Mouse (Mus musculus) thymus, postnatal 25 days (tissue): Measurements from ENCODE around the gene Aldh16a1.
A peak's percentile ranks its signal among the peaks of the same experiment; 100 is the strongest.
"Not testable (repeated sequence)": the region's sequence is repeated elsewhere in the genome, so short reads cannot be mapped to it uniquely, and the experiment has no call there.

Experiments used
- DNase-seq: peaks from one replicate; pipeline ENCODE4 v3.0.0; 2022

Aldh16a1 gene

DNA sequence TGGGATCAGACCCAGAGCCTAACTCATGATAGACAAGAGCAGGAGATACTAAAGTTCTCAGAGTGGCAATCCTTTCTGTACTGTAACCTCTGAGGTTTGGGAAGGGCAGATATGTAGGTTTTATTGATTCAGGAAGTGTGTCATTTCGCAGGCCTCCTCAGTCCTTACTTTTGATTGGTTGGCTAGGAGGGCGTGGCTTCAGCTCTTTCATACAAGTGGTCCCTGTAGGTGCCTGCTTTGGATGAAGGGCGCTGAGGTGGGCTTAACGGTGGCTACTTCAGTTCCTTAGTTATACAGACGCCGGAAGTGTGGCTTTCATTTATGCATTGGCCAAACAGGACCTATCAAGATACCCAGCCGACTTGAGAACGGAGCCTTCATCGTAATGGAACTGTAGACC, 1.2 kb upstream of the Aldh16a1 start:
- no peak for DNase-seq

DNA sequence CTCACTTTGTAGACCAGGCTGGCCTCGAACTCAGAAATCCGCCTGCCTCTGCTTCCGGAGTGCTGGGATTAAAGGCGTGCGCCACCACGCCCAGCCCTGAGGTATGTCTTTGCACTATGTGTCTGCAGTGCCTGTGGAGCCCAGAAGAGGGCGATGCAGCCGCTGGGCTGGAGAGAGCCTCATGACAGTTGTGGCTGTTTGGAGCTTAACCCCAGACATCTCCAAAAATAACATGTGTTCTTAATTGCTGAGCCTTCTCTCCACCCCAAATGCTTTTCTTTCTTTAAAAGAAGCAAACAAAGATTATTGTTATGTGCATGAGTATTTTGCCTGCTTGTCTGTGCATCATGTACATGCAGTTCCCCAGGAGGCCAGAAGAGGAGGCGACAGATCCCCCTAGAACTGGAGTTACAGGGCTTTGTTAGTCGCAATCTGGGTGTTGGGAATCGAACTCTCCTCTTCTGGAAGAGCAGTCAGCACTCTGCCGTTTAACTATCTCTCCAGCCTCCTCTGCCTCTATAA, 670 bp upstream of the Aldh16a1 start:
- peak; percentile 50 for DNase-seq

DNA sequence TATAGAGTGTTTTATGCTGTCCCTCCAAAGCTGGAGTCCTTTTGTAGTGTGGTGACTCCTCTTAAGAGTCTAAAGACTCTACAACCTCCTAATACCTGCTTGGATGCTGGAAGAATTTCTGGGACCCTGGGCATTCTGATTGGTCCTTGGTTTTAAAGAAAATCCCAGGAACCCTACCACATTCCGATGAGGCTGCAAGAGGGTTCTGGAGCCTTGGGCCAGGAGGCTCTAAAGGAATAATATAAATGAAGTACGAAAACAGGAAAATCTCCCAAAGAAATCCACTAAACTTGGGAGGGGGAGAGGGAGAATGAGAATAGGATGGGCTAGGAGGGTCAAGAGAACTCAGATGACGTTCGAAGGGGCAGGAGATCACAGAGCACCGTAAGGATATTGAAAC, 798 bp downstream of the Aldh16a1 start:
- DNase-seq, result no peak

DNA sequence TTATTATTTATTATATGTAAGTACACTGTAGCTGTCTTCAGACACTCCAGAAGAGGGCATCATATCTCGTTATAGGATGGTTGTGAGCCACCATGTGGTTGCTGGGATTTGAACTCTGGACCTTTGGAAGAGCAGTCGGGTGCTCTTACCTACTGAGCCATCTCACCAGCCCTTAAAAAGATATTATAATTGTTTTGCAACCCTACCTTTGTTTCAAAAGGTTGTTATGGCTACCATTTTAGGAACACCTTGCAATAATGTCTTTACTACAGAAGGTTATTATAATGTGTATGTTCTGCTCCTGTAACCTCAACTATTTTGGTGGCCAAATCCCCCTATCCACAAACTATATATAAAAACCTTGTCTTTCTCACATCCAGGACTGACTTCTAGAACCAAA, 1.3 kb downstream of the Aldh16a1 start:
- not testable (repeated sequence) for DNase-seq

DNA sequence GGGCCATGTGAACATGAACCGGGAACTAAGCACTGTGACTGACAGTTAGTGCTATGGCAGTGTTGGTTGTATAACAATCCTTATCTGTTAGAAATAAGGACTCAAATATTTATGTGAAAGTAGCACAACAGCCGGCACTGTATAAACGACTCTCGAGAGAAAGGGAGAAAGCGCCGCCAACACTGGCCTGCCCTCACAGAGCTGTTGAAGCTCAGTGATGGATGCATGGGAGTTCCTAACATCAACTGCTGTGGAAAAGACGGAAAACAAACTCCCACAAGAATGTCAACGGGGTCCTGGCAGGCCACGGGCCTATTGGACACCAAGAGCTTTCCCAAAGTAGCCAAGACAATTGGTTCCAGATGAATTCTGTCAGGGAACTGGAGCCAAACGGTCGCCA, 3.1 kb downstream of the Aldh16a1 start:
- no peak for DNase-seq

DNA sequence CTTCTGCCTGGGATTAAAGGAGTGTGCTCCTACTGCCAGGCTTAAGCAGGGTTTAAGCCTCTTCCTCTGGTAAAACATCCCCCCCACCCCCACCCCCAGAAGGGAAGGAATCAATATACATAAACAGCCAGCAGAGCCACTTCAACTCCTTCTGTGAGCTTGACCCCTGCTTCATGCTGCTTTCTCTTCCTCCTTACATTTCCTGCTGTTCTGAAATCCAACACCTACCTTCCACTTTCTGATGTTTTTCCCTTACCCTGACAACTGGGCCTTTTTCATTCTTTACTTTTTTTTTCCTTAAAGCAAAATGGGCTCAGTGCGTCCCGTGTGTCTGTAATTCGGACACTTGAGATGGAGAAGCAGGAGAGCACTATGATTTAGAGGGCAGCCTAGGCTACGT, 4.1 kb downstream of the Aldh16a1 start:
- DNase-seq, result no peak

DNA sequence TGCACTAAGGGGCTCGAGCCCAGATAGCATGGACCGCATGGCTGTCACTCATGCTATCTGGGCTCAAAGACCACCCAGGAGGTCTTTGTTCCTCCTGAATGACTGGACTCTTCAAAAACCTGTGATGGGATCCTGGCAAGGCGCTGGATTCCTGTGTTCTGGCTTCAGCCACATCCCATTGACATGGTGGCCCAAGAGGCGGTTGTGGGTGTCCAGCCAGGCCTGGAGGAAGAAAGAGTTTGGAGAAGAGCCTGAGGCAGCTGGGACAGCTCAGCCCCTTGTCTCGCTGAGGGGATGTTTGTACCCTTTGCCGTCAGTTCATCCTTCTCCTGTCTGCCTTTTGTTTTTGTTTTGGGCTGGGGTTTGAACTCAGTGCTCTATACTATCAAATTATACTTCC, 4.8 kb downstream of the Aldh16a1 start:
- no peak for DNase-seq

DNA sequence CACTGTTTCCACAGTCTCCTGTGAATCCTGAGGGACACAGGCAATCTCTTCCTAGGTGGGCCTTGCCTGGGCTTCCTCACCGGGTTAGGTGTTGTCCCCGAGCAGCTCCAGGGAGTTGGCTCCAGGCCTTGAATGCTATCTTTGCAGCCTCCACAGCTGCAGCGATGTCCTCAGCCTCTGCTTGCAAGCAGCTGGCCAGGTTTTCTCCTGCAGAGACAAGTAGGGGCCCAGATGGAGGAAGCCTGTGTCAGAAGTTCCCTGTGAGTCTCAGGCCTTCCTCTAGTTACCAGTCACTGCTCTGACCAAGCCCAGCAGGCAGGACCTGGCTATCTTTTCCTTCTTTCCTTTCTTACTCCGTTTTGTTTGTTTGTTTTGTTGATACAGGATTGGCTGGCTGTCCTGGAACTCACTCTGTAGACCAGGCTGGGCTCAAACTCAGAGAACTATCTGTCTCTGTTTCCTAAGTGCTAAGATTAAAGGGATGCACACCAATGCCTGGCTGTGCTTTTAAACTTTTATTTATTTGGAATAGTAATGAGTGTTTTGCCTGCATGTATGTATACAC, 5.8 kb downstream of the Aldh16a1 start:
- no peak for DNase-seq

DNA sequence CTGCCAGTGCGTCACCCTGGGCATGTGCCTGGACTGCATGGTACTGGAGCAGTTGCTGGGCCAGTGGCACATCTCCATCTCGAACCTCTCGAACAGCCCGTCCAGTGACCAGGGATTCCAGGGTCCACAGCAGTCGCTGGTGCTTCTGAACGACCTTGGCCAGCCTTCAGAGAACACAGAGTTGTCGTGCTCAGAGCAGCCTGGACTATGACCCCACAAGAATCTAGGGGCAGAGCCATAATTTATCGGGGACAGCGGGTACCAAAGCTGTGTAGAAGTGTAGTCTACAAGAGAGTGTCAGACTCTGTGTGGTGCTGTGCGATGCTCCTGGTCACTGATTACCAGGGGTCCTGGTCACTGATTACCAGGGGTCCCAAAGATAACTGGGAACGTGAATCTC, 6.5 kb downstream of the Aldh16a1 start:
- DNase-seq, result no peak

DNA sequence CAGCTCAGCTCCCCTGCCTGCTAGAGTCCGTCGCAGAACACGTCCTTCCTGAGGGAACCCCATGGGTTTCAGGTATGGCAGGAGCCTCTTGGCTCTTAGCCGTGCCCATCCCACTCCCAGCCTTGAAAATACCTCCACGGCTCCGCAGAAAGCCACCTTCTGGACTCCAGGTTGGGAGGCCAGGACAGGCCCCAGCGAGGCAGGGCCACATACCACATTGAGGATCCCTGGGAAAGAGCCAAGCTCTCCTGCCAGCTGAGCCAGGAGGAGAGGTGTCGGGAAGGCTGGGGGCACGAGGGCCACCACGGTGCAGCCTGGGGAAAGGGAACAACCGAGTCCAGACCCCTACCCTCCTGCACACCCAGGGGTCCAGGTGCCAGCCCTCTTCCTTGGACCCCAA, 7.1 kb downstream of the Aldh16a1 start:
- DNase-seq, result no peak

DNA sequence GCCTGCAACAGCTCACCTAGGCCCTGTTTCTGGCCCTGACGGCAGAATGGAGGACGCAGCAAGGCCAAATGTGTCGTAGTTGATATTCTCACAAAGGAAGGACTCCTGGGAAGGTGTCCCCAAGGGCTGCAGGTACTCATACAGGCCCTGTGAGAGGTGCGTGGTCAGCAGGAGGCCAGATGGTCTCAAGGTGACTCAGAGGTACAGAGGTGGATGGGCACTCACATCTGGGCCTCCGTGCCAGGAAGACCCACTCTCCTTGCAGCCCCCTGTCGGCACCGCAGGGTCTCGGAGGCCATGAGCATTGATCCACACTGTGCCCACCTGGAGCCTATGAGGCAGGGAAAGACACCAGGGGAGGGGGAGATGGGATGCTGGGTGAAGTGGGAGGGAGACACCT, 8.9 kb downstream of the Aldh16a1 start:
- no peak for DNase-seq

DNA sequence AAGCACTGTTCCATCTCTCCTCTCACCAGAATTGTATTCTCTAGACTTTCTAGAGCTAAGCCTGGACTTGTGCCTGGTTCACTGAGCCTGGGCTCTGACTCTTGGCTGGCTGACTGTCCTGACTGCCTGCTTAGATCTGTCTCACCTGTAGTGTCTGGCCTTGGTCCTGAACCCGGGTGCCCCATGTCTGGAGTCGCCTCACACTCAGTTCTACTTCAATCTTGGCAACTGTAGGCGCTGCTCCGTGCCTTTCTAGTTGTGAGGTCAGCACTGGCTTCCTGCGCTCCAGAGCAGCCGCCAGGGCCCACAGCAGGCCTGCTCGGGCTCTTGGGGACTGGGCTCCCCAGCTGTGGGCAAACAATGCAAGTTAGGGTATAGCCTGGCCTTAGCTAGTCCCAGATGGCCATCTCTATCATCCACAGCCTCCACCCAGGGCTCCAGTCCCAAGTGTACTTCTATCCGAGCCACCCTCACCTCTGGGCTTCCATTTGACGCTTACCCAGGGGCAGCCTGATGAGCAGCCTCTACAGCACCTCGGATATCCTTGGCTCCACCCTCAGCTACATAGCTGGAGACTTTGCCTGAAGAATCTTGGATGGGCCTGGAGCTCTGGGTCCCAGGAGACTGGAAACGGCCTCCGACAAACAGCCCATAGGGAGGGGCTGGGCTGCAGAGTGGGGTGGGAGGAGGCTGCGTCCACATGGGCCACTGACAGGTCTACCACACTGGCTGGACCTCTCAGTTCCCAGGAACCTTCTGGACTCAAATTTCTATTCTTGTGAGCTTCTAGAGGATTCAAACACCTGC, 9.8 kb downstream of the Aldh16a1 start:
- DNase-seq, result no peak

DNA sequence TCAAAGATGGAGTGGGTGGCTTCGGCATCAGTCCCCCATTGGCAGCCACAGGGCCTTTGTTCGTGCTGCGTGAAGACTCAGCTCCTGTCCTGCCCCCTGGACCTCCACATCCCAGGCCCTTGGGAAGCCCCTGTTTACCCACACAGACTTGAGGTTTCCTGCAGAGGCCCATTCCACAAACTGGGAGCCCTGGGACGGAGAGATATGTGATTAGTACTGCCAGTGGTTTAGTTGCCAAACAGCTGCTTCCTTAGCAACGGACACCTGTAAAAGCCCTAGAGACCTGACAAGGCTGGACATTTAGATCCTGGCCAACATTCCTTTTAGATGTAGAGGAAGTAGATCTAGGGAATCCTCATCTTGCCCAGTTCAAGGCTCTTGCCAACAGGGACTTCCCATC, 12.5 kb downstream of the Aldh16a1 start:
- peak; percentile 7 for DNase-seq

DNA sequence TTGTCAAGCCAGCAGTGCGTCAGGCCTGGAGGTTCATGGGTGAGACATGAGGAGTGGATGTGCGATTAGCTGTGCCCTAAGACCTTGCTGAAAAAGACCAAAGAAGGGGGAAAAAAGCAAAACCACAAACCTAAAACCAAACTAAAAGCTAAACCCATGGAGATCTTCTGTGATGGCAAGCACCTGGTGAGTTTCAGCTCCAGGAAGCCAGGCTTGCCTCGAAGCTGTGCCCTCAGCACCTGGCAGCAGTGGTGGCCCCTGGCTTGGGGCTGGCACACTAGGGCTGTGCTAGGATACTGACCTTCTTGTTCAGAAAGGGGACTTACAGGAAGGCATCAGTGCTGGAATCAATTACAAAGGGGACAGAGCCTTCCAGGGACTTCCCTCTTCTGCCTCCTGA, 13.1 kb downstream of the Aldh16a1 start:
- peak; percentile 61 for DNase-seq

DNA sequence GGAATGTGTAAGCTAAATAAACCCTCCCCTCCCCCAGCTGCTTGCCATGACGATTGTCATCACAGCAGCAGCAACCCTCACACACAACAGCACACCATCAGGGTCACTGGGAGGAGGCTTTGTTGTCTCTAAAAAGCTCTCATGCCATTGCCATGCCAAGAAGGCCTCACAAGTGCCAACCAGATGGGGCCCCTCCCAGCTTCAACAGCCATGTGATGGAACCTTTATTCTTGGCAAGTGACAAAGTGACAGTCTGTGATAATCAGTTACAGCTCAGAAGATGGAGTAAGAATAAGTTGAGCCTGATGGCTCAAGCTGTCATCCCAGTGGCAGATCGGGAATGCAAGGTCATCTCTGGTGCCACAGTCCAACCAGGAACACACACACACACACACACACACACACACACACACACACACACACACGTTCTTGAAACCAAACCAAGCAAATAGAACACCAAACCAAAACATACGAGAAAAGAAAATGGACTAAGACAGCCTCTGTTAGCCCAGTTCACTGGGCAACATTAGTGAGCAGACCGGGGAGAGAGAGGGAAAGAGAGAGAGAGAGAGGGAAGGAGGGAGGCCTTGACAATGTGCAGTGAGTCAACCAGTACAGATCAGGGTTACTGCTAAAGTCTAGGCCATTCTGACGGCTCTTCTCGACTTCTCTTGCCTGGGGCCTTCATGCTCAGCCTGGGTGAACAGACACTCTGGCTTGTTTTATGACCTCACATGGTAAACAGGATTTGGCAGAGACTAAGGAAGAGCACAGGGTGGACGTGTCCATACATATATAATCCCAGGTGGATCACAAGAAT, 14.3 kb downstream of the Aldh16a1 start:
- DNase-seq, result no peak

DNA sequence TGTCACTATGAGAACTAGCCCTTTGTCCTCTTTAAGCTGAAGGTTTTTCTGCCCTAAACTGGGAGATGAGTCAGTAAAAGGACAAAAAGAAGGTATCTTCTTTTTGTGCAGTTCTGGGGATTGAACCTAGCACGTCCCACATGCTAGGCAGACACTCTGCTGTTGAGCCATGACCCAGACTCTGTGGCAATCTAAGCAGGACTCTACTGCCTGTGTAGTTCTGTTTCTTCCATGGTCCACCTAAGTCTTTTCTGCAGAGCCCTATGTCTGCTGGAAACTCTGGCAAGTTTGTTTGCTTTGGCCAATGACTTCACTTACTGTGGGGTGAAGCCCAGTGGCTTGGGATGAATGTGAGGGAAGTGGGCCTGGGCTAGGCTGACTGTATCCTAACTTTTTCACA, 16.0 kb downstream of the Aldh16a1 start:
- DNase-seq, result no peak

DNA sequence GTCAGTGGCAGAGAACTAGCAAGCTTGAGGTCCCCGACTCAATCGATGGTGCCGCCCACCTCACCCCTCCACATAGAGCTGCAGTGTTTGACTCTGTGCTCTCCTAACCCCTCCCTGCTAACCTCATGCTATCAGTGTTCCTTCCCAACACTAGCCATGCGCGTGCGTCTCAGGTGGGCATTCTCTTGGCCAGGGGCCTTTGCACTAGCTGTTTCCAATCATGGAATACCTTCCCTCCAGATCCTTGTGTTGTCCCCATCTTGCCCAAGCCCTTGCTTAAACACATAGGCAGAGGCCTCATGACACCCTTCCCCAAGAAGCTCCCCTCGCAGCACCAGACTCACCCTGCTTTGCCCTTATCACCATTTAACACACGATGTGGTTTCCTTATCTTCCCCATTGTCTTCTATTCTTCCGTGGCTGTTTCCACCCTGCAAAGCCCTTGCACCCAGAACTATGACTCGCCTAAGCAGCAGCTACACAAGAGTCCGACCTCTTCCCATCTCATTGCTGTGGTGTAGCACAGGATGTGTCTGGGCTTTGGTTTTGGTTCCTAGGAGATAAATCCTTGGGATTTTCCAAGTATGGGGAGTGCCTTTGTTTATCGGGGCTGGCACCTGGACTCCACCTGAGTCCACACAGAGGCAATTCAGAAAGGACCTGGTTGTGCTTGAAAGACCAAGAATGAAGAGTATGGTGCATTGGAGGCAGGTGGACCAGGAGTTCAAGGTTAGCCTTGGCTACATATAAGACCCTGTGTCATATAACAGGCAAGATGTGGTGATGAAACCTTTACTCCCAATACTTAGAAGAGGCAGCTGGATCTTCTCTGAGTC, 17.0 kb downstream of the Aldh16a1 start:
- peak; percentile 49 for DNase-seq

DNA sequence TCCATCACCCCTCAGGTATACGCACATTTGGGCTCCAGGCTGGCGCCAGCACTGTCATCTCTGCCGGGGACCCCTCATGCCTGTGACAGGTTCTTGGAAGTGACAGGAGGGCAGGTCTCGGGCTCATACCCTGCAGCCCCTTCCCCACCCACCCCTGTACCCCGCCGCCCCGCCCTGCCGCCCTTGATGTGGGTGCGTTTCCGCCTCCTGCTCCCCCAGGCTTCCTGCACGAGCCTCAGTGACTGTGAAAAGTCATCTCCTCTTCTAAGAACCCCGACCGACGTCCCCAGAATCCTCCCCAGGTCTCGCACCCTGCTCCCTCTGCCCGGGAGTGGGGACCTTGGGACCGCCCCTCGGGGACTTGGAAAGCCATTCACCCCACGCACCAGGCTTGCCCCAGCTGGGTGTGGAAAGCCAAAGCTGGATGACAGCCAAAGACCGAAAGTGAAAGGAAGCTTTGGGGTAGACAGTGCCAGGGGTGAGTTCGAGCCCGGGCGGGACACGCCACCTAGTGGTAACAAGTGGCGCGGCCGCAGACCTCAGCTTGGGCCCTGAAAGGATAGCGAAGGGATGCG, 18.3 kb downstream of the Aldh16a1 start, which contains the start of the genes Gm45713 and Flt3l:
Gm45713 (minus strand) TSS at position 239 of the 575 bp plus-strand sequence.
Flt3l (minus strand) TSS at position 440 of the 575 bp plus-strand sequence.
- peak; percentile 93 for DNase-seq

DNA sequence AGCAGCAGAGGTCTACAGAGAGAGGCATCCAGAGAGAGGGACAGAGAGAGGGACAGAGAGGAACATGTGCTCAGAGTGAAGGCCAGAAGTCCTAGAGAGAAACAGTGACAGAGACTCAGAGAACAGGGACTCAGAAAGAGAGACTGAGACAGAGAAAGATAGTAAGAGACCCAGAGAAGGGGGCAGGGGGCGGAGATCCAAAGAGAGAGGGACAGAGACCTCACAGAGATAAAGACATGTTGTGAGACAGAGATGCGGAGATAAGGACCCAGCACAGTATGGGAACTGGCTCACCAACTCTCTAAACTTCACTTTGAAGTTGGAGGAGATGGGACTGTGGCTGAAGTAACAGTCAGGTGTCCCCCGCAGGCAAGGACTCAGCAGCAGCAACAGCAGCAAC, 19.0 kb downstream of the Aldh16a1 start:
- peak; percentile 34 for DNase-seq

DNA sequence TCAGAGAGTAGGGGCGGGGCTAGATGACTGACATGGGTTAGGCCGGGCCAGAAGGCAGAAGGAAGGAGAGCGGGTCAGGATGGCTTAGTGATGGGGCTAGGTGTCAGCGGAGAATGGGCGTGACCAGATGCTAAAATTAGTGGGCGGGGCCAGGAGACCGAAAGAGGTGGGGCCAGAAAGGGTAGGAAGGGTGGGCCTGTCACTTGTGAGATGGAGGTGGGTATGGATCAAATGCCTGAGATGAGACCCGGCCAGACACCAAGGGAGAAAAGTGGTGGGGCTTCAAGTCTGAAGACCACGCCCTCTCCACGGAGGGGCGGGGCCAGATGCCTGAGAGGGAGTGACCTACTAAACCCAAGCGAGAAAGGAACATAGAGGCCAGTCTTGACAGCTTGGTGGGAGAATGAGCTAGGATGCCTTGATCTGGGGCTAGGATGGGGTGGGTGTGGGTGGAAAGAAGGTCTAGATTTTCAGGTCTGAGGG, 19.8 kb downstream of the Aldh16a1 start:
- peak; percentile 59 for DNase-seq

DNA sequence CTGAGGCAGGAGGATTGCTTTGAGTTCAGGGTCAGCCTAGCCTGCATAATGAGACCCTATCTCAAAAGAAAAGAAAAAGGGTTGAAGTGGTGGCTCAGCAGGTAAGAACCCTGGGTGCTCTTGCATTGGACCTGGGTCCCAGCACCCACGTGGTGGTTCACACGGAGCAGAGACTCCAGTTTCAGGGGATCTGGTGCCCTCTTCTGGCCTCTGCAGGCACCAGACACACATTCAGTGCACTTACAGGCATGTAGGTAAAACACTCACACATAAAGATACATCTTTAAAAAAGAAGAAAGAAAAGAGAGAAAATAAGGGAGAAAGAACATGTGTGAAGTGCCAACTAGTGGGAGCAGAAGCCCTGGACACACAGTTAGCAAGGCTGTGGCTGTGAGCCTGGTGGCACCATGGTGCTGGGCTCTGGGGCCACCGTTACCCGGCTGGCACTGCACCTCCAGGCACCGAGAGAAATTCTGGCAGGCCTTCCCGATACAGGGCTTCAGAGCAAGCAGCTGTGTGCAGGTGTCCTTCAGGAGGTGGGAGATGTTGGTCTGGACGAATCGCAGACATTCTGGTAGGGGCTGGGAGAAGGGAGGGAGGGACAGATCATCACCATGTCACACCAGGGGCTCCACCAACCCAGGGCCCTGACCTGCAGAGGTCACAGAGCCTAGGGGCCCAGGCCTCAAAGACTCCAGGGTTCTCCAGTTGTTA, 20.8 kb downstream of the Aldh16a1 start:
- DNase-seq, result peak; percentile 23
